Mouse (Mus musculus) urinary bladder, postnatal 4 days (tissue): ENCODE results near the gene Ptafr.

ENCODE experiments used
- DNase-seq, 2 experiments: peaks; one replicate each; pipeline ENCODE4 v3.0.0; 2021 to 2022; ENCODE audit warnings: low spot score in 2 of 2

The Ptafr gene

DNA sequence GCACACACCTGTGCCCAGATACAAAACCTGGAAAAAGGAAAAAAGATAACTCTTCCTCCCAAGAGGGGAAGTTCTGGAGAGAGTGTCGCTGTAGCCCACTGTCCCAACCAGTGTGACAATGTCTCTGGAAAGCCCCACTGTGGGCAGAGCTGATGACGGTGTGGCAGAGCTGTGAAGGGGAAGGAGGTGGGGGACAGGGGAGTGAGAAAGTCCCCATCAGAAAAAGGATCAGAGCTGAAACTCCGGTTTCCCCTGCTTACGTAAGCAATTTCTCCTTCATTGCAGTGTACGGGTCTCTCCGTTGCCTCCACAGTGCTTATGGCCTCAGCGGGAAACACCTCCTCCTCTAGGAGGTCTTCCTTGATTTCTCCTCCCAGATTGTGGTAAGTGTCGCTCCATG, 47.5 kb downstream of the Ptafr start:
- no peak for DNase-seq

DNA sequence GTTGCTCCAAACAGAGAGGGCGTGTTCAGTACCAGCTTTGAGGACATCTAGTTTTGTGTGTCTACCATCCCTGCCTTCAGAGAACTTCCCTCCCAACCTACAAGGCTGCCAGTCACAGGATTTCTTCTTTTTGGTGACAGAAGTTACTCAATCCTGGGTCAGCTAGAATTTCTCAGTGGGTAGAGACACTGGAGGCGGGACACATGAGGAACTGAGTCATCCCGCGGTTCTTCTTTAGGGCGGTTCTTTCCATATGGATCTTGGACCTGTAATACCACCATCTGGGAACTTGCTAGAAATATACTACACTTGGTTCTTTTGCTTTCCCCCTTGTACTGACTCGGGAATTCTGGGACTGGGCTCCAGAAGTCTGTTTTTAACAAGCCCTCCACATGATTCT, 54.0 kb downstream of the Ptafr start:
- no peak for DNase-seq

DNA sequence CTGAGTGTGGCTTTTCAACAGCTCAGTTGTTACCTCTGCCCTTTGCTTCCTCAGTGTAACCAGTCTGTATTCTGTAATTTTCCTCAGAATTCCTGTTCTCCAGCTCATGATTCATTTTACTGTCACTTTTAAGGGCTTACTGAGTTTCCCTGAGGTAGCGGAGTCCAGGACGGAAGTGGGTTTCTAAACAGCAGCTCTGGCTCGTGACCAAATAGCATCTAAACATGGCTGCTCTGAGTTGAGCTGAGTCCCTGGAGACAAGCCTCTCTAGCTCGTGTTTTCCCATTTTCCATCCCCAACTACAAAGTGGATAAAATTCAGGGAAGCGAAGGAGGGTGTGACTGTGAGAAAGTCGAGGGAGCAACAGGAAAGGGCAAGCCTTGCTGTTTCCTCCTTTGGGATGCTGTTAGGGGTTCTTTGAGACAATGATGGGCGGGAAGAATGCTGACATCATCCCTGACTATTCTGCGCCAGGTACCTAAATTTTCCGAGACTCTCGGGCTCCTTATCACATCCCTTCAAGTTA, 55.0 kb downstream of the Ptafr start:
- no peak for DNase-seq

DNA sequence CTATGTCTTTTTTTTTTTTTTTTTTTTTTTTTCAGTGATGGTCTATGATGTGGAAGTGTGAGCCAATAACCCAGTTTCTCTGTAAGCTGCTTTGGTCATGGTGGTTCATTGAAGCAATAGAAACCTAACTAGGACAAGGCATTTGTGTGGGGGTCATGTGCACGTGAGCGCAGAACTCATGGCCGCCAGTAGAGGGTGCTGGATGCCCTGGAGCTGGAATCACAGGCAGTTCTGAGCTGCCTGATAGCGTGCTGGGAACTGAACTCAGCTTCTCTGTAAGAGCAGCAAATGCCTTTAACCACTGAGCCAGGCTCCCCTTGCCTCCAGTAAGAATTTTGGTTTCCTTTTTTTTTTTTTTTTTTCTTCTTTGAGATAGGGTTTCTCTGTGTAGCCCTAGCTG, 56.3 kb downstream of the Ptafr start:
- DNase-seq: no peak

DNA sequence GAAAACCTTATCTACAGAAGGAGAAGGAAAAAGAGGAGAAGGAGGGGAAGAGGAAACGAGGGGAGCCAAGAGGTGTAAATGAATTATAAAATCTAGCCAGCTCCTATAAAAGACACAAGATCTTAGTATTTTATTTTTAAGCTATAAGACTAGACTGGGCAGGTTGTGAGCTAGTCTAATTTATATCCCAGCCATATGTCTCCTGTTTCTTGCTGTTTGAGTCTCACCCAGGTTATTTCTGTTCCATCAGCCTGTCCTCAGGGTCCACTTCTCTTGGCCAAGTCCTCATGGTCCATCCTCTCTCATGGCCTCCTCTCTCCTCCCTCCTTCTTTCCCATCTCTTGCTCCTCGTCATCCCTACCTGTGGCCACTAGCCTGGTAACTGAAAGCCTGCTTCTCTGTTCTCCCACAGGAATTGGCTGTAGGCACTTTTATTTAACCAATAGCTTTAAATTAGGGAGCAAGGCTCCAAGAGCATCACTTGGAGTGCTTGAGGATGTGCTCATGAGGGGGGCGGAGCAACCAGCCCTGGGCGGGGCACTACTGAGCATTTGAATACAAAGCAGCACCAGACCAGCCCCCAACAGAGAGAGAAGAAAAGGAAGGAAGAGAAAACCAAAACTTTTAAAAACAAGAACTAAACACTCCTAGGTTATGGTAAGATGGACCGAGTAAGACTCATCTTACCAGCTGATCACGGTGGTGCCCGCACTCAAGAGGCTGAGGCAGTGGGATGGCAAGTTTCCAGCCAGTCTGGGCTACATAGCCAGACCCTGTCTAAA, 57.6 kb downstream of the Ptafr start:
- no peak for DNase-seq

DNA sequence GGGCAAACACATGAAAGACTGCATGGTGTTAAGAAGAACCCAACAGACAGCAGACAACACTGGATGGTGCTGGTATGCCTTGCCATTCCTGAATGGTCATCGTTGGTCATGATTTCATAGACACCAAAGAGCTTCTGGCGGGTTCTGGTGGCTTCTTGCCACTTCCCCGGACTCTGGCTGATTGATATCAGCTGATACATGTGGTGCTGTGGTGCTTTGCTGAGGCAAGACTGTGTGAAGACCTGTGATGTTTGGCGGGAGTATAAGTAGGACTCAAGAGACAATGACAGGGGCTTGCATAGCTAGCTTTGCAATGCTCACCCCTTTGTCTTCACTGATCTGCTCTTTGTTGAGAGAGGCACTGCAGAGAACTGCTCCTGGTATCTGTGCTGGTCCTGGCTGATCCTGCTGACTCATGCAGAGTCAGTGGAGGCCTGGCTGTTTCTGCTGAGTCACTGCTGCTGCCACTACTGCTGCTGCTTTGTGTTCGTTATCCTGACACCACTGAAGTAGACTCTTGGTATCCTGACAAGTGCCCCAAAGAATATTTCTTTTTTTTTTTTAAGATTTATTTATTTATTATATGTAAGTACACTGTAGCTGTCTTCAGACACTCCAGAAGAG, 60.3 kb downstream of the Ptafr start:
- no peak for DNase-seq

DNA sequence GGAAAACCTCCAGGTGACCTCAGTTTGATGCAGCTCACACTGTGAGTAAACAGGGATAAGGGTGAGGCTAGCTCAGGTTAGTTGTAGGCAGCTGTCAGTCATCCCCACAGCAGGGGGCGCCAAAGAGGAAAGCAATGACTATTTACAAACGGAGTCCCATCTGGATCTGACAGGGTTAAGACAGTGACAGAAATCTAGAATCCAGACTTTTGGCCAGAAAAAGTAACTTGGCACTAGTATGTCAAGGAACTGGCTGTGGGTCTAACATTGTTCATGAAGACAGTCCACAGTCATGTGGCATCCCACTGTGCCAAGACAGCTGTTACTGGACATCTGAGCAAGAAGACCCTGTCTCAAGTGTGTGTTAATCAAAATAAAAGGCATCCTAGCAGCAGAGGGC, 65.0 kb downstream of the Ptafr start:
- DNase-seq: no peak
